Mouse (Mus musculus) embryonic facial prominence, embryonic 12.5 days (tissue): ENCODE measurements around the gene Mrrf. TPM values are rescaled to one million over a fixed set of nuclear protein-coding genes. Genes with fewer than 3 reads are reported as not detected.

Experiments
- ATAC-seq: fragments of 200-750 bp; cut with Nextera tagmentation; 2 replicates; pipeline ENCODE4 v1.8.0; 2017; ENCODE audit not compliant: insufficient number of reproducible peaks, insufficient read depth, low FRiP score, low TSS enrichment
- H3K27ac ChIP-seq: fragments of 300-500 bp; sonication (generic); 2 replicates; pipeline ENCODE4 v1.5.1; 2016; ENCODE audit warnings: mild to moderate bottlenecking
- H3K27me3 ChIP-seq: fragments of 300-500 bp; sonication (generic); 2 replicates; pipeline ENCODE4 v1.6.1; 2016; ENCODE audit warnings: mild to moderate bottlenecking, moderate library complexity
- H3K36me3 ChIP-seq: fragments of 300-500 bp; sonication (generic); 2 replicates; pipeline ENCODE4 v1.6.1; 2016; ENCODE audit warnings: mild to moderate bottlenecking
- H3K4me1 ChIP-seq: fragments of 300-500 bp; sonication (generic); 2 replicates; pipeline ENCODE4 v1.6.1; 2016
- H3K4me2 ChIP-seq: fragments of 300-500 bp; sonication (generic); replicated peaks from 2 replicates; pipeline ENCODE4 v1.6.1; 2016; ENCODE audit warnings: mild to moderate bottlenecking, moderate library complexity
- H3K4me3 ChIP-seq: fragments of 300-500 bp; sonication (generic); 2 replicates; pipeline ENCODE4 v1.5.1; 2016; ENCODE audit warnings: mild to moderate bottlenecking
- H3K9ac ChIP-seq: fragments of 300-500 bp; sonication (generic); 2 replicates; pipeline ENCODE4 v1.6.1; 2016; ENCODE audit warnings: mild to moderate bottlenecking, moderate library complexity
- H3K9me3 ChIP-seq: fragments of 300-500 bp; sonication (generic); 2 replicates; pipeline ENCODE4 v1.6.1; 2016; ENCODE audit warnings: mild to moderate bottlenecking, moderate library complexity
- WGBS: fragments of 180-500 bp; shearing (Covaris S2); methylation state at CpG from one replicate; pipeline ENCODE4 v1.1.7; 2016; 5-methylcytosine and 5-hydroxymethylcytosine counted together
- polyA plus RNA-seq: library from polyadenylated mRNA; unstranded; fragments of >200 nt; fragmentation: Nextera tagmentation; extraction: Ambion mirVana; gene quantifications from 2 replicates; pipeline ENCODE4 v1.2.1, GENCODE M21; 2016

Gene Mrrf
- polyA plus RNA-seq = 24.5 and 29.1 TPM in 2 replicates

- peak within 1 kb of the TSS; percentile 67 for H3K4me2 ChIP-seq
- H3K36me3 ChIP-seq = peaks cover 25% of the 10 kb centered on the region
- peak within 1 kb of the TSS; percentile 75 for H3K27ac ChIP-seq
- H3K27me3 ChIP-seq = no peaks in the 10 kb centered on the region
- ATAC-seq = peak; percentile 89
- H3K4me1 ChIP-seq = peaks cover 16% of the 10 kb centered on the region
- H3K9me3 ChIP-seq = no peaks in the 10 kb centered on the region
- peak within 1 kb of the TSS; percentile 71 for H3K9ac ChIP-seq
- peak within 1 kb of the TSS; percentile 68 for H3K4me3 ChIP-seq
- WGBS = under 1% methylated on average over 50 of the region's 50 CpGs
Observed at GRCm38 (mm10) chr2:36136300-36136941, at the start of gene Mrrf, which contains the start of gene Rbm18. Gene Mrrf, plus strand, starts transcription at chr2:36136389. Gene Rbm18, minus strand, starts transcription at chr2:36136773.

- H3K27me3 ChIP-seq = peaks cover 65% of the 10 kb centered on the region
- H3K9ac ChIP-seq = no peak overlapping the region
- peaks cover 18% of the 10 kb centered on the region for H3K4me1 ChIP-seq
- ATAC-seq = no peak
- H3K36me3 ChIP-seq = no peaks in the 10 kb centered on the region
- no peak overlapping the region for H3K27ac ChIP-seq
- H3K4me3 ChIP-seq = no peak overlapping the region
- H3K9me3 ChIP-seq = no peaks in the 10 kb centered on the region
- H3K4me2 ChIP-seq = no peak overlapping the region
- 64% methylated on average over 3 of the region's 3 CpGs for WGBS
Observed at GRCm38 (mm10) chr2:36089190-36089589, 47.0 kb upstream of the Mrrf start.

GRCm38 (mm10) chr2:36090853-36091741 lies 45.1 kb upstream of the Mrrf start:
- Histone ChIP-seq H3K4me2 (peak overlapping the region; percentile 76), H3K36me3 (no peaks in the 10 kb centered on the region), H3K9ac (peak overlapping the region; percentile 45), H3K27me3 (peaks cover 84% of the 10 kb centered on the region), H3K27ac (peak overlapping the region; percentile 23; the same call in 1 of the 2 replicates), H3K9me3 (no peaks in the 10 kb centered on the region), H3K4me1 (peaks cover 19% of the 10 kb centered on the region), H3K4me3 (peak overlapping the region; percentile 41)
- ATAC-seq = peak; percentile 86
- 2% methylated on average over 70 of the region's 70 CpGs for WGBS

GRCm38 (mm10) chr2:36092748-36093147 lies 43.4 kb upstream of the Mrrf start:
- peaks cover 92% of the 10 kb centered on the region for H3K27me3 ChIP-seq
- H3K9me3 ChIP-seq = no peaks in the 10 kb centered on the region
- H3K36me3 ChIP-seq = no peaks in the 10 kb centered on the region
- ATAC-seq = no peak
- H3K9ac ChIP-seq = no peak overlapping the region
- no peak overlapping the region for H3K4me3 ChIP-seq
- peaks cover 23% of the 10 kb centered on the region for H3K4me1 ChIP-seq
- WGBS = 12% methylated on average over 4 of the region's 4 CpGs
- H3K4me2 ChIP-seq = no peak overlapping the region
- H3K27ac ChIP-seq = no peak overlapping the region

DNA sequence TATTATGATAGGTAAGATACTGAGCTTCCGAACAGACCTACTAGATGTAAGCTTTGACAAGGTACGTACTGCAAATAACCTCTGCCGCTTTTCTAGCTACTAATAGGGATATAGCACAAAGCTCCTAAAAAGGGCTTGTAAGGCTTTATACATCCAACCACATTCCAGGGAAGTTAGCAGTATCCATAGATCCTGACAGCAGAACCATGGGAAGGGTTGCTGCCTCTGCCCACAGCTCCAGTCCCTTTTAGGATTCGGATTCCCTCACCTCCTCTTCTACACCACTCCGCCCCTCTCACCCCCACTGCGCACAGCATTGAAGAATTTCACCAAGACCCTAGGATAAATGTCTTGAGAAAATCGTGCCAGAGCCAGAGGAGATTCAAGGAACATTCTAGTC lies 42.9 kb upstream of the Mrrf start:
- Histone ChIP-seq H3K27ac (no peak overlapping the region), H3K4me3 (no peak overlapping the region), H3K9me3 (no peaks in the 10 kb centered on the region), H3K27me3 (peaks cover 94% of the 10 kb centered on the region), H3K4me2 (no peak overlapping the region), H3K4me1 (peaks cover 29% of the 10 kb centered on the region), H3K36me3 (no peaks in the 10 kb centered on the region), H3K9ac (no peak overlapping the region)
- 21% methylated on average over 7 of the region's 7 CpGs for WGBS
- ATAC-seq = no peak

- H3K9ac ChIP-seq = no peak overlapping the region
- H3K27me3 ChIP-seq = peaks cover 97% of the 10 kb centered on the region
- H3K4me1 ChIP-seq = peaks cover 33% of the 10 kb centered on the region
- H3K9me3 ChIP-seq = no peaks in the 10 kb centered on the region
- 8% methylated on average over 31 of the region's 31 CpGs for WGBS
- no peak for ATAC-seq
- no peak overlapping the region for H3K27ac ChIP-seq
- no peaks in the 10 kb centered on the region for H3K36me3 ChIP-seq
- H3K4me2 ChIP-seq = 0 out of 2 replicates have a peak overlapping the region, but pooled peaks have one; percentile 7
- H3K4me3 ChIP-seq = no peak overlapping the region
Observed at GRCm38 (mm10) chr2:36093914-36094475, 42.2 kb upstream of the Mrrf start.

GRCm38 (mm10) chr2:36097129-36097815 lies 38.9 kb upstream of the Mrrf start:
- Histone ChIP-seq H3K9me3 (no peaks in the 10 kb centered on the region), H3K4me1 (peaks cover 23% of the 10 kb centered on the region), H3K4me3 (no peak overlapping the region), H3K27me3 (peaks cover 97% of the 10 kb centered on the region), H3K4me2 (peak overlapping the region; percentile 39), H3K36me3 (no peaks in the 10 kb centered on the region), H3K9ac (no peak overlapping the region), H3K27ac (peak overlapping the region; percentile 41; the same call in 1 of the 2 replicates)
- ATAC-seq = no peak
- 6% methylated on average over 18 of the region's 18 CpGs for WGBS

GRCm38 (mm10) chr2:36098021-36098420 lies 38.2 kb upstream of the Mrrf start:
- peaks cover 97% of the 10 kb centered on the region for H3K27me3 ChIP-seq
- peak overlapping the region; percentile 39 for H3K4me2 ChIP-seq
- no peaks in the 10 kb centered on the region for H3K9me3 ChIP-seq
- ATAC-seq = no peak
- H3K4me1 ChIP-seq = peaks cover 31% of the 10 kb centered on the region
- H3K9ac ChIP-seq = 0 out of 2 replicates have a peak overlapping the region, but pooled peaks have one; percentile 2
- WGBS = 6% methylated on average over 5 of the region's 5 CpGs
- H3K4me3 ChIP-seq = peak overlapping the region; percentile 17
- peak overlapping the region; percentile 41; the same call in 1 of the 2 replicates for H3K27ac ChIP-seq
- no peaks in the 10 kb centered on the region for H3K36me3 ChIP-seq

DNA sequence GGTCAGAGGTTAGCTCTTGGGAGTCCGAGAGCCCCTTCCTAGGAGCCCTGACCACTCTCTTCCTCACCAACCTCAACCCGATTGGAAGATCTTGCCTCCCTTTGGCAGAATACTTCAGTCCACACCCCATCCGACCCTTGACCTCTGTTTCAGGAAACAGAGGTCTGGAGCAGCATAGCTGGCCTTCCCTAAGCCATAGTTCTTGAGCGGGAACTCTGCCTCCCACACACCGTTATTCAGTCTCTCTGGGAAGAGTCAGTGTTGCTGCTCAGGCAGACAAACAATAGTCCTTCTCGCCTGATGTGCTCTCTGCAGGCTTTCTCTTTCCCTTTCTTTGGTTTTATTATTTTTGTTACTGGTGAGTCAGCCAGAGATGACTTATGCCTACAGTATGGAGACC lies 36.5 kb upstream of the Mrrf start:
- H3K4me3 ChIP-seq = 0 out of 2 replicates have a peak overlapping the region, but pooled peaks have one; percentile 4
- H3K4me2 ChIP-seq = peak overlapping the region; percentile 28
- H3K4me1 ChIP-seq = peaks cover 39% of the 10 kb centered on the region
- H3K27ac ChIP-seq = no peak overlapping the region
- H3K36me3 ChIP-seq = no peaks in the 10 kb centered on the region
- peaks cover 91% of the 10 kb centered on the region for H3K27me3 ChIP-seq
- ATAC-seq = no peak
- 8% methylated on average over 6 of the region's 6 CpGs for WGBS
- H3K9me3 ChIP-seq = no peaks in the 10 kb centered on the region
- H3K9ac ChIP-seq = no peak overlapping the region

- Histone ChIP-seq H3K4me1 (peaks cover 54% of the 10 kb centered on the region), H3K9ac (peak overlapping the region; percentile 88), H3K27me3 (peaks cover 90% of the 10 kb centered on the region), H3K9me3 (no peaks in the 10 kb centered on the region), H3K4me3 (peak overlapping the region; percentile 62), H3K27ac (peak overlapping the region; percentile 92), H3K4me2 (peak overlapping the region; percentile 77), H3K36me3 (no peaks in the 10 kb centered on the region)
- WGBS = 1% methylated on average over 28 of the region's 28 CpGs
- ATAC-seq = no peak
Observed at GRCm38 (mm10) chr2:36101866-36102558, 34.2 kb upstream of the Mrrf start.
